Mouse (Mus musculus): ENCODE measurements around the gene Isca2. TPM values are rescaled to one million over a fixed set of nuclear protein-coding genes. Genes with fewer than 3 reads are reported as not detected.

Isca2 gene
- 158 TPM for polyA plus RNA-seq (2014; fragmentation: Illumina TruSeq; extraction: RNeasy Lipid Tissue Mini Kit (QIAGEN cat#74804); ENCODE audit: low read depth, low replicate concordance)

DNA sequence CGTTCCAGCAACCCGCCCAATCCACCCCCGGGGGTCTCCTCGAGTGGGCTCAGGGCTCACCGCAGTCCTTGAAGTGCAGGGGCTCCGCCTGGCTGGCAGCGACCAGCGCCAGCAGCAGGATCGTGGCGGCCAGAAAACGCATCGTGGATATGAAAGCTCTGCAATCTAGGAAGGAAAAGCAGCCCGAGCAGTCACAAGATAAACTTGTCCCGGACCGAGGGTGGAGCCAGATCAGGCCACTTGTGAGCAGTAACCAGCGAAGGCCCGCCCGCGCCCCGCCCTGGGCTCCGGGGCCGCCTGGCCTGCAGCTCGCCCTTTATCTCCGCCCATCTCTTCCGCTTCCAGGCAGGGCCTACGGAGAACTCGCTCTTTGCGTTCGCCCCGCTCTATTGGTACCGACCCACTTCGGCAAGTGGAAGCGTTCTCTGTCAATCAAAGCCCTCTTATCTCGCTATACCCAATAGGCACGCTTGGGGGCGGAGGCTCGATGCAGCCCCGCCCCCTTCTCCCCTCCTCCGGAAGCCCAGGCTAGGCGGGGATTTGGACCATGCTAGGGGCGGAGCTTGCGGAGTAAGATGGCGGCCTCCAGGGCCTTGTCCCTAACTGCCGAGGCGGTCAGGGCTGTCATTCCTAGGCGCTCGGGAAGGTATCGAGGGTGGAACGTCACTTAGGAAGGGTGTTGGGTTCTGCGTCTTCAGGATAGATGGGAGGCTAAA, at the start of gene Isca2, which contains the start of gene Npc2:
TSS of gene Isca2 (plus strand) at position 526 of the 716 bp plus-strand sequence.
TSS of gene Npc2 (minus strand) at position 427 of the 716 bp plus-strand sequence.

Other genes starting within 250 kb of the Isca2 start
- gene Vsx2, start 203.5 kb upstream of the Isca2 start, polyA plus RNA-seq (2014; fragmentation: Illumina TruSeq; extraction: RNeasy Lipid Tissue Mini Kit (QIAGEN cat#74804); ENCODE audit: low read depth, low replicate concordance) = not detected
- 2.2 TPM for gene Abcd4, start 155.8 kb upstream of the Isca2 start, polyA plus RNA-seq (2014; fragmentation: Illumina TruSeq; extraction: RNeasy Lipid Tissue Mini Kit (QIAGEN cat#74804); ENCODE audit: low read depth, low replicate concordance)
- not detected for gene Vrtn, start 132.2 kb upstream of the Isca2 start, polyA plus RNA-seq (2014; fragmentation: Illumina TruSeq; extraction: RNeasy Lipid Tissue Mini Kit (QIAGEN cat#74804); ENCODE audit: low read depth, low replicate concordance)
- not detected for gene Syndig1l, start 74.4 kb upstream of the Isca2 start, polyA plus RNA-seq (2014; fragmentation: Illumina TruSeq; extraction: RNeasy Lipid Tissue Mini Kit (QIAGEN cat#74804); ENCODE audit: low read depth, low replicate concordance)
- gene Npc2, start 99 bp upstream of the Isca2 start, polyA plus RNA-seq (2014; fragmentation: Illumina TruSeq; extraction: RNeasy Lipid Tissue Mini Kit (QIAGEN cat#74804); ENCODE audit: low read depth, low replicate concordance) = 40.0 TPM
- 0.23 TPM for gene Ltbp2, start 103.3 kb downstream of the Isca2 start, polyA plus RNA-seq (2014; fragmentation: Illumina TruSeq; extraction: RNeasy Lipid Tissue Mini Kit (QIAGEN cat#74804); ENCODE audit: low read depth, low replicate concordance)
- 153 TPM for gene Fcf1, start 197.6 kb downstream of the Isca2 start, polyA plus RNA-seq (2014; fragmentation: Illumina TruSeq; extraction: RNeasy Lipid Tissue Mini Kit (QIAGEN cat#74804); ENCODE audit: low read depth, low replicate concordance)
- 25.5 TPM for gene Arel1, start 197.6 kb downstream of the Isca2 start, polyA plus RNA-seq (2014; fragmentation: Illumina TruSeq; extraction: RNeasy Lipid Tissue Mini Kit (QIAGEN cat#74804); ENCODE audit: low read depth, low replicate concordance)
- 55.9 TPM for gene Ylpm1, start 223.1 kb downstream of the Isca2 start, polyA plus RNA-seq (2014; fragmentation: Illumina TruSeq; extraction: RNeasy Lipid Tissue Mini Kit (QIAGEN cat#74804); ENCODE audit: low read depth, low replicate concordance)